Mouse (Mus musculus) kidney, adult 9 months (tissue): Measurements from ENCODE around the gene Itm2b.

Experiments used
- DNase-seq: peaks from one replicate; pipeline ENCODE4 v3.0.0; 2022

The Itm2b gene

DNA sequence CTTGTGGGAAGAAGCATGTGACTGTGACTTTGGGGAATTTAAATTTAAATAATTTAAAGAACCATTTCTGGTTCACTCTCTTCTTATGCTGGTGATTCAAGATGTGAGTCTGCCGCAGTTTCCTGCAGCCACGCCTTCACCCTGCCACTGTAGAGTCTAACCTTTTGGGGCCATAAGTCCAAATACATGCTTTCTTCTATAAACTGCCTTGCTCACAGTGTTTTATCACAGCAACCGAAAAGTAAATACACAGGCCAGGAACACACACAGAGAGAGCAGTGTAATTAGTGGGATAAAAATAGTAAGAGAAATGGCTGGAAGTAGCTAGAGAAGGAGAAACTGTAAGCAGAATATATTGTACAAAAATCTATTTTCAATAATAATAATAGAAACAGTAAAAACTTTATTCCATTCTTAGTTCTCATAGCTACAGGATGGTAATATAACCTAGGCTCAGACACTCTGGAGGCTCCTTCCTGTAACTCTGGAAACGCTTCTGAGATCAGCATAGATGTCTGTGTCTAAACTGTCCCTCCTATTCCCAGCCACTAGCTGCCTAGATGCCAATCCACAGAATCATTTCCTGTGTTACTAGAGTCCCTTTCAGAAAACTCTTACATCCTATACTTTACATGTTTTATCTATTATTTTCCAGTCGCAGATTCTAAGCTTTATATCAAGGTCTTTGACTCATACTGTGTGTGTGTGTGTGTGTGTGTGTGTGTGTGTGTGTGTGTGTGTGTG is 9.3 kb upstream of the Itm2b start:
- no peak for DNase-seq

DNA sequence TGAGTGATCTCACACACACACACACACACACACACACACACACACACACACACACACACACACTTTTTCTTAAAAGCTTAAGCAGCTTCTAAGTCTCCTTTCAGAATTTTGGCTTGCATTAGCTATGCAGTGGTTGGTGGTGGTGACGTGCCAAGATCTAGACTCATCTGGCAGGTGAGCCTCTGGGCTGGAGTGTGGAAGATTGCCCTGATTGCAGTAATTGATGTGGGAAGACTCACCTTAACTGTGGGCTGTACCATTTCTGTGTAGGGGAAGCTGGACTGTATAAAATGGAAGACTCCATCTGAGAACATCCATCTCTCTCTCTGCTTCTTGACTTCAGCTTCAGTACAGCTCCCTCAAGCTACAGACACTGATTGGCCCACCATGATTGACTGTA is 6.4 kb upstream of the Itm2b start:
- DNase-seq, result no peak

- no peak for DNase-seq
Measured at GRCm38 (mm10) chr14:73390196-73390595, 5.1 kb upstream of the Itm2b start.

- DNase-seq, result no peak
Measured at GRCm38 (mm10) chr14:73389059-73389458, 4.0 kb upstream of the Itm2b start.

GRCm38 (mm10) chr14:73388546-73388945 is 3.5 kb upstream of the Itm2b start:
- peak; percentile 83 for DNase-seq

- DNase-seq, result no peak
Measured at GRCm38 (mm10) chr14:73386493-73386892, 1.4 kb upstream of the Itm2b start.

DNA sequence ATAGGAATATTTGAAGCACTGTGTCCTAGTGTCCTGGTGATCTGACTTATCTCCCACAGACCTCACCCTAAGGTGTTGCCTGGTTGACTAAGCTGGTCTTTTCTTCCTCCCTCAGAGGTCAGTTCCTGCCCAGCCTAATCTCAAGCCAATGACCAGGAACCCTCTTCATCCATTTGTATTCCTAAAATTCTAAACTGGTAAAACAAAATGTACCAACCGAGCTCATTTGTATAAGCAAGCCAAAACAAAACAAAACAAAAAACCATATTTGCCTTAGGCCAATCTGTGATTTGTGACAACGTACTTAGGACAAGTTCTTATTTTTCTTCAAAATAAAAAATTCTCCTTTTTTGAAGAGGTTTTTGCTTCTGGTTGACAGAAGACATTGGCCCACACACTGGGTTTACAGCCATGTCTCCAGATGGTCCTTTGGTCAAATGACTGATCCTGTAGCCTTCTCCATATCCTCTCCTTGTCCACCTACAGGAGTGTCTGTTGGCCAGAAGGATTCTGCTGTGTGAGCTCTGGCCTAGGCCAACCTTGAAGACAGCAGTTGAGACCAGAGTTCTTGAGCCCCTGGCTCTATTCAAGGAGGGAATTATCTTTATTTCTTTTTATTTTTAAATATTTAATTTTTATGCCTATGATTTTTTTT is 758 bp upstream of the Itm2b start:
- DNase-seq, result no peak

GRCm38 (mm10) chr14:73384546-73384912 is 560 bp downstream of the Itm2b start:
- peak; percentile 67 for DNase-seq

GRCm38 (mm10) chr14:73383746-73384145 is 1.3 kb downstream of the Itm2b start:
- no peak for DNase-seq

GRCm38 (mm10) chr14:73382699-73383098 is 2.4 kb downstream of the Itm2b start:
- DNase-seq, result peak; percentile 91

GRCm38 (mm10) chr14:73381559-73381958 is 3.5 kb downstream of the Itm2b start:
- DNase-seq, result peak; percentile 60

GRCm38 (mm10) chr14:73377804-73378203 is 7.3 kb downstream of the Itm2b start:
- no peak for DNase-seq

GRCm38 (mm10) chr14:73376920-73377319 is 8.2 kb downstream of the Itm2b start:
- no peak for DNase-seq

- no peak for DNase-seq
Measured at GRCm38 (mm10) chr14:73375903-73376302, 9.2 kb downstream of the Itm2b start.

- no peak for DNase-seq
Measured at GRCm38 (mm10) chr14:73375445-73375844, 9.6 kb downstream of the Itm2b start.

DNA sequence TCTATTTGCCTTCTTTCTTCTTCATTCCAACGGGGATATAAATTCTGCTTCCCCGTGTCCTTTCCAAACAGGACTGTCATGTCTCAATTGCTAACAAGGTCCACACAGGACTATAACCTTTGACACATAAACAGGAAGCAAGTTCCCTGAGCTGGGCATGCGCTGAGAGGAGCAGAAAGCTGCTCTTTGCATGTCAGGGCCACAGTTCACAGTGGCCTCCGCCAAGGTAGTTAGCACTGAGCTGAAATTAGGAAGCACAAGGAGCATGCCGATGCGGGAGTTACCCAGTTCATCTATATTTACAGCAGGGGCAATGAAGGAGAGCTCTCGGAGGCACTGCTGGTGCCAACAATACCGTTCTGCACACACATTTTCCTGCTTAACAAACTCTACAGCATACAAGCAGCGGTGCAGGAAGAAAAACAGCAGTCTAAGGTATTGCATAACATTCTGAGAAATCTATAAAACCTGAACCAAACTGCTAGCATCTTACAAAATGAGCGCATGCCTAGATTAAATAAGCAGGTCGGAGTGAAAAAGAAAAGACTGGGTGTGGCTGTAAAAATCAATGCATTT is 10.7 kb downstream of the Itm2b start:
- DNase-seq, result peak; percentile 94

DNA sequence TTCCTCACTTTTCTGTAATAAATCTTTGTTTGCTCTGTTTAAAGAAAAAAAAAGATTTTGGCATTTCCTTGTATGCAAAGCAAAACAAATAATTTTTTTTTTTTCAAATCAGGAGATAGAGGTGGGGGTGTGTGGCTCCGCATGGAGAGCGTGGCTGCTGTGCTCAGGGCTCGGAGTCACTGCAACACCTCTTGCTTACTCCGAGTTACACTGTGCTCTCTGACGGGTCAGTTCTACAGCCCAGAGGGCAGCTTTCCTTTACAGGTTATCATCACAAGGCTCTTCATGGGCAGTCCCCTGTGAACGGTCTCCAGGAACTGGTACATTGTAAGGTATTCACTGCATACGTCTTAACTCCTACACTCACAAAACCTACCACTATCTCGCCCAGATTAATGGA is 11.5 kb downstream of the Itm2b start:
- no peak for DNase-seq

- DNase-seq, result no peak
Measured at GRCm38 (mm10) chr14:73372990-73373389, 12.1 kb downstream of the Itm2b start.

- no peak for DNase-seq
Measured at GRCm38 (mm10) chr14:73371577-73371976, 13.5 kb downstream of the Itm2b start.

DNA sequence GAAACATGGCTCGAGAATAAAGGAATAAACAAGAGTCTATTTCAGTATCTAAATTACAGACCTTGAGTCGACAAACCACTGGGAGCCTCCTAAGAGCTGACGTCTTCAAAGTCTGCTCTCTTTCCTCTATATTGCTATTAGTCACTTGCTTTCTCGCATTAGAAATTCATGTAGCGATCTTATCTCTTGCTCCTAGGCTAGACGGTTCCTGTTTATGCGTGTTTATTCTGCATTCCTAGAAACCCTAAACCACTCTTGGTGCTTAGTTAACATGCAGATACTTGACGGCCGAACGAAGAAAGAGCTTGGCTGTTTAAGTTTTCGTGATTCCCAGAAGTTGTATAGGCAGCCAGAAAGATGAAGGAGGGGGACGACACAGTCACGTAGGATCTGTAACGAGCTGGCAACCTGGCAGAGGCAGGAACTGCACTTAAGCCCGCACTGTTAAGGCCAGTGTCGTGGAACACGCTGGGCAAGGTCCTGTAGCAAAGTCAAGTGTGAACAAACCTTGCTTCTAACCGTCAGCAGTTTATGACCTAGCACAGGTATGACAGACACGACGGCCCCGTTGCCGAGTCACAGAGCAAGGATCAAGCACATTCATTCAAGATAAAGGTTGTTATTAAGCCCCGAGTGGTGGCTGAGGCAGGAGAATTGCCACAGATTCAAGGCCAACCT is 14.3 kb downstream of the Itm2b start:
- DNase-seq, result peak; percentile 63

DNA sequence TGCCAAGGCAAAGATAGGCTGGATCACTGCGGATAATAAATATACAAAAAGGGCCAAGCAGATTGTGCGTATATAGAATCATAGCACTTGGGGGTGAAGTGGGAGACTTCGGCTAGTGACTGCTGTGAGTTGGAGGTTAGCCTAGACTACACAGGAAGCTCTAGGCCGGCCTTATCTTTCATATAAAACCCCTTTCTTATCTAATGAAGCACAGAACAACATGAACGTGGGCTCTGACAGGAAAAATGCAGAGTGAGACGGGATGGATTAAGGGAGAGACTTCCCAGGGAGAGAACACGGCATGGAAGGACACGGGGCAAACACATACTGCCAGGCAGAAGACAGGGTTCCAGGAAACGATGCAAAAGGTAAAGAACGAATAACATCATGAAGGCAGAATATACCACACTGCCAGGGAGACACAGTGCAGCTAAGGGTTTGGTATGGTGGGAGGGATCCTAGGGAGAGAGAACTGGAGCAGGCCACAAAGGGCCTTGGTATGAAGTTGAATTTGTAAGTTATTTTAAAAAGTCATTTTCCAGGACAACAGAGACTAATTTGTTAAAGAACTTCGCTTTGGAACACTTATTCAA is 14.9 kb downstream of the Itm2b start:
- no peak for DNase-seq

GRCm38 (mm10) chr14:73369634-73370033 is 15.5 kb downstream of the Itm2b start:
- no peak for DNase-seq

DNA sequence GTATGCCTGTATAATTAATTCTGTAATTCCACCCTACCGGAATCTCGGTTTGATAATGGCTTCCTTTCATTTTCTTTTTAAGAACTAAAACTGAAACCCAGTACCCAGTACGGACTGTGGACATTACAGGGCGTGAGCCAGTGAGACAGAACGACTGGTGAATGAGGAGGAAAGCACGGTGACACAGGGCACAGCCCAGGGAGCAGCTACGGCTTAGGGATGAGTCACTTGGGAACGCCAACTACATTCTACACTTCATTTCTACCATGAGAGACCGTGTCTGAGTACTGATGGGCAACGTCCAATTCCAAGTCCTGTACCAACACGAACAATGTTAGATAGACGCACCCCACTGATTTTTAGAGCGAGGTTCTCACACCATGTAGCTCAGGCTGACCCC is 16.1 kb downstream of the Itm2b start:
- DNase-seq, result no peak
